9 mouse cellular contexts compared by ENCODE assay signal in the genomic region with DNA sequence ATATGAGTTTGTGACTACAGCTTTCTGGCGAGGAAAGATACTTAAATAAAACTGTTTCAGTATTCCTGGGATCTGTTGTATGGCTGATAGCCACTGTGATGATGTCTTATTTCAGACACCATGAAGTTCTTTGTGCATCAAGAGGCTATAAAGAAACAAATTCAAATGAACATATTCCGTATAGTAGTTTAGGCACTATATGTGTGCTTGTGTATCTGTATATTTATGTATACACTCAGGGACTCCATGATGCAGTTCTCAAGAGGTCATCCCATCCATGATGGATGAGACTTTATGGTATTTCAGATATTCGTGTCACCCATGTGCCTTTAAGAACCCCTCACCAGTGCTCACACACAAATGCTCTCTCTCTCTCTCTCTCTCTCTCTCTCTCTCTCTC. TPM values are rescaled to one million over a fixed set of nuclear protein-coding genes. Genes with fewer than 3 reads are reported as not detected.
DNase-seq lines count a peak whose midpoint lies in the region; ATAC-seq and TF ChIP-seq lines count a peak whose summit lies in the region.
"Had no signal": no experiment of that assay in that cellular context is flagged by ENCODE, and none has a peak within 500 bp of the region (broad histone marks: within the 10 kb centered on the region; RNA-seq: fewer than 3 reads in every experiment).

No protein-coding gene starts in this region.

- peak overlapping the region; percentile 89; the same call in 1 of the 2 replicates for H3K27ac ChIP-seq in heart, embryonic 10.5 days
- peak overlapping the region; percentile 71; the same call in 1 of the 2 replicates for H3K27ac ChIP-seq in forebrain, postnatal 0 days (ENCODE audit: low read depth, low read length)
- no peak overlapping the region for H3K27ac ChIP-seq in liver, embryonic 15.5 days (replicated peaks)

- peaks cover 10% of the 10 kb centered on the region; the same call in 1 of the 2 replicates for H3K4me1 ChIP-seq in heart, embryonic 10.5 days
- peaks cover 9% of the 10 kb centered on the region for H3K4me1 ChIP-seq in E14TG2a.4 (replicated peaks; ENCODE audit: low read depth, low read length)
- H3K4me1 ChIP-seq in forebrain, postnatal 0 days (ENCODE audit: insufficient read depth) = peaks cover 8% of the 10 kb centered on the region; the same call in 1 of the 2 replicates
- H3K4me1 ChIP-seq in liver, embryonic 15.5 days (replicated peaks) = peaks cover 9% of the 10 kb centered on the region

- DNase-seq in heart, embryonic 10.5 days (ENCODE audit: low spot score) = no peak
- no peak for DNase-seq in heart, adult 9 months (ENCODE audit: low spot score in 2 of 2)
- no peak for DNase-seq in forebrain, postnatal 0 days
- DNase-seq in adrenal gland, postnatal 14 days = no peak
- no peak for DNase-seq in right cerebral cortex, postnatal 25 days
- no peak for DNase-seq in gastrocnemius, postnatal 14 days

- peak; percentile 1; the same call in 1 of the 2 replicates for ATAC-seq in forebrain, postnatal 0 days
- ATAC-seq in liver, embryonic 15.5 days (ENCODE audit: insufficient read depth) = no peak

- H3K9ac ChIP-seq in forebrain, postnatal 0 days = peak overlapping the region; percentile 80; the same call in 1 of the 2 replicates
- H3K9ac ChIP-seq in liver, embryonic 15.5 days = no peak overlapping the region

- 58% methylated on average over 3 of the region's 3 CpGs for WGBS in heart, embryonic 10.5 days
- 57% methylated on average over 3 of the region's 3 CpGs for WGBS in forebrain, postnatal 0 days
- 51% methylated on average over 3 of the region's 3 CpGs for WGBS in liver, embryonic 15.5 days (ENCODE audit: insufficient replicate concordance)

- H3K4me3 ChIP-seq in heart, embryonic 10.5 days = peak overlapping the region; percentile 69
- H3K4me3 ChIP-seq in E14TG2a.4 (replicated peaks; ENCODE audit: low read length) = peak overlapping the region; percentile 79
- peak overlapping the region; percentile 74 for H3K4me3 ChIP-seq in forebrain, postnatal 0 days (ENCODE audit: low read depth, low read length)
- H3K4me3 ChIP-seq in liver, embryonic 15.5 days (replicated peaks) = peak overlapping the region; percentile 58

- no peaks in the 10 kb centered on the region for H3K27me3 ChIP-seq in heart, embryonic 10.5 days (ENCODE audit: insufficient read depth, poor library complexity, severe bottlenecking)
- no peaks in the 10 kb centered on the region for H3K27me3 ChIP-seq in E14TG2a.4 (ENCODE audit: insufficient read depth, low read length)
- no peaks in the 10 kb centered on the region for H3K27me3 ChIP-seq in forebrain, postnatal 0 days (ENCODE audit: insufficient read depth, low read length)
- no peaks in the 10 kb centered on the region for H3K27me3 ChIP-seq in liver, embryonic 15.5 days

- peak overlapping the region; percentile 66 for H3K4me2 ChIP-seq in forebrain, postnatal 0 days (ENCODE audit: low read depth)
- peak overlapping the region; percentile 68 for H3K4me2 ChIP-seq in liver, embryonic 15.5 days

- intact Hi-C loops in gastrocnemius, postnatal 14 days (cut with DNase I; ENCODE audit: low total_unique reads) = no loop called here

- no peak for TF ChIP-seq CTCF in E14TG2a.4 (conservative IDR thresholded peaks at IDR 0.05; ENCODE audit: low read length)
- TF ChIP-seq CTCF in forebrain, postnatal 0 days (IDR thresholded peaks at IDR 0.05; ENCODE audit: low read depth) = no peak

- H3K36me3 ChIP-seq in heart, embryonic 10.5 days = peaks cover 2% of the 10 kb centered on the region; the same call in 1 of the 2 replicates
- H3K36me3 ChIP-seq in E14TG2a.4 (ENCODE audit: insufficient read depth, low read length) = no peaks in the 10 kb centered on the region
- H3K36me3 ChIP-seq in forebrain, postnatal 0 days (ENCODE audit: insufficient read depth) = peaks cover 7% of the 10 kb centered on the region
- no peaks in the 10 kb centered on the region for H3K36me3 ChIP-seq in liver, embryonic 15.5 days (replicated peaks)

- H3K9me3 ChIP-seq in heart, embryonic 10.5 days = no peaks in the 10 kb centered on the region
- no peaks in the 10 kb centered on the region for H3K9me3 ChIP-seq in E14TG2a.4 (ENCODE audit: low read length)
- H3K9me3 ChIP-seq in forebrain, postnatal 0 days (ENCODE audit: low read length) = peaks cover 4% of the 10 kb centered on the region; the same call in 1 of the 2 replicates
- H3K9me3 ChIP-seq in liver, embryonic 15.5 days (replicated peaks) = no peaks in the 10 kb centered on the region

RNA-seq across cellular contexts. Expression of gene Zfp551, which starts 0.3 kb away (rescaled TPM):
- polyA plus RNA-seq in heart, embryonic 10.5 days (2016; fragmentation: Nextera tagmentation; extraction: Ambion mirVana) = 2.5 and 3.0 TPM in 2 replicates
- total RNA-seq in forebrain, postnatal 0 days (2014; rRNA removed) = 8.9 and 10.3 TPM in 2 replicates
- 7.7 and 9.5 TPM in 2 replicates for polyA plus RNA-seq in forebrain, postnatal 0 days (2015; fragmentation: Nextera tagmentation; extraction: Ambion mirVana)
- 0.50 and 0.67 TPM in 2 replicates for polyA plus RNA-seq in liver, embryonic 15.5 days (2015; fragmentation: Nextera tagmentation; extraction: Ambion mirVana)
- 3.8 and 4.9 TPM in 2 replicates for total RNA-seq in adrenal gland, postnatal 14 days (2021)
- 1 to 10 TPM; 1.6 to 2.0 TPM for total RNA-seq in gastrocnemius, postnatal 14 days (2021)

RNA-seq across cellular contexts. Expression of gene Vmn1r84, which starts 53.8 kb away (rescaled TPM):
- polyA plus RNA-seq in heart, embryonic 10.5 days (2016; fragmentation: Nextera tagmentation; extraction: Ambion mirVana) = not detected in 2 replicates
- total RNA-seq in forebrain, postnatal 0 days (2014; rRNA removed) = not detected in 2 replicates
- polyA plus RNA-seq in forebrain, postnatal 0 days (2015; fragmentation: Nextera tagmentation; extraction: Ambion mirVana) = not detected in 2 replicates
- not detected in 2 replicates for polyA plus RNA-seq in liver, embryonic 15.5 days (2015; fragmentation: Nextera tagmentation; extraction: Ambion mirVana)
- total RNA-seq in adrenal gland, postnatal 14 days (2021) = not detected in 2 replicates
- not detected for total RNA-seq in gastrocnemius, postnatal 14 days (2021)
- total RNA-seq: layer of hippocampus, postnatal 36 days had no signal

RNA-seq across cellular contexts. Expression of gene Zfp606, which starts 55.2 kb away (rescaled TPM):
- 17.7 and 19.3 TPM in 2 replicates for polyA plus RNA-seq in heart, embryonic 10.5 days (2016; fragmentation: Nextera tagmentation; extraction: Ambion mirVana)
- 35.2 and 45.2 TPM in 2 replicates for total RNA-seq in forebrain, postnatal 0 days (2014; rRNA removed)
- polyA plus RNA-seq in forebrain, postnatal 0 days (2015; fragmentation: Nextera tagmentation; extraction: Ambion mirVana) = 18.4 and 20.1 TPM in 2 replicates
- 2.5 and 2.7 TPM in 2 replicates for polyA plus RNA-seq in liver, embryonic 15.5 days (2015; fragmentation: Nextera tagmentation; extraction: Ambion mirVana)
- total RNA-seq in adrenal gland, postnatal 14 days (2021) = 9.8 and 10.9 TPM in 2 replicates
- total RNA-seq in gastrocnemius, postnatal 14 days (2021) = 1 to 10 TPM; 5.2 to 5.5 TPM
